Mouse (Mus musculus) inflammation-experienced regulatory T-cells, adult 6 months (primary cell): Measurements from ENCODE around the gene Def6. TPM values are rescaled to one million over a fixed set of nuclear protein-coding genes. Genes with fewer than 3 reads are reported as not detected.

Experiments
- ATAC-seq: one replicate; pipeline ENCODE4 v1.8.0; 2017
- polyA plus RNA-seq, 3 experiments: library from polyadenylated mRNA; unstranded; fragments of 100-300 nt; shearing (Covaris generic); gene quantifications; one replicate each; pipeline ENCODE4 v1.2.1; 2017

The Def6 gene
- polyA plus RNA-seq, result 10 to 100 TPM; 29.7 to 51.9 (median 32.8) TPM

- ATAC-seq, result peak; percentile 65
These were observed at the start of gene Def6 for GRCm38 (mm10) chr17:28207591-28208313. Def6 (plus strand) TSS chr17:28207778.

- no peak for ATAC-seq
These were observed 47.2 kb upstream of the Def6 start for GRCm38 (mm10) chr17:28160361-28160760.

- no peak for ATAC-seq
These were observed 46.2 kb upstream of the Def6 start for GRCm38 (mm10) chr17:28161310-28161881.

- no peak for ATAC-seq
These were observed 43.9 kb upstream of the Def6 start for GRCm38 (mm10) chr17:28163666-28164065.

- no peak for ATAC-seq
These were observed 36.9 kb upstream of the Def6 start for GRCm38 (mm10) chr17:28170460-28171305.

GRCm38 (mm10) chr17:28172690-28173089, 34.9 kb upstream of the Def6 start:
- ATAC-seq, result no peak

GRCm38 (mm10) chr17:28176775-28177539, 30.6 kb upstream of the Def6 start, which contains the start of gene Zfp523:
Zfp523 (plus strand) TSS chr17:28177129.
- peak; percentile 84 for ATAC-seq

GRCm38 (mm10) chr17:28177540-28178046, 30.0 kb upstream of the Def6 start:
- ATAC-seq, result no peak

GRCm38 (mm10) chr17:28180331-28180730, 27.2 kb upstream of the Def6 start:
- ATAC-seq, result no peak

- ATAC-seq, result no peak
These were observed 26.6 kb upstream of the Def6 start for GRCm38 (mm10) chr17:28180783-28181544.

- ATAC-seq, result peak; percentile 28
These were observed 22.5 kb upstream of the Def6 start for GRCm38 (mm10) chr17:28184971-28185638.

GRCm38 (mm10) chr17:28188313-28188712, 19.3 kb upstream of the Def6 start:
- ATAC-seq, result no peak

- ATAC-seq, result no peak
These were observed 14.8 kb upstream of the Def6 start for GRCm38 (mm10) chr17:28192754-28193153.

GRCm38 (mm10) chr17:28193559-28193958, 14.0 kb upstream of the Def6 start:
- ATAC-seq, result no peak

- no peak for ATAC-seq
These were observed 12.5 kb upstream of the Def6 start for GRCm38 (mm10) chr17:28195033-28195432.

GRCm38 (mm10) chr17:28197646-28198045, 9.9 kb upstream of the Def6 start:
- ATAC-seq, result no peak

- ATAC-seq, result no peak
These were observed 5.6 kb upstream of the Def6 start for GRCm38 (mm10) chr17:28201982-28202381.

GRCm38 (mm10) chr17:28204052-28204720, 3.4 kb upstream of the Def6 start:
- peak; percentile 36 for ATAC-seq

- no peak for ATAC-seq
These were observed 2.1 kb upstream of the Def6 start for GRCm38 (mm10) chr17:28205443-28205842.

- ATAC-seq, result no peak
These were observed 486 bp upstream of the Def6 start for GRCm38 (mm10) chr17:28207092-28207491.

GRCm38 (mm10) chr17:28208314-28208612, 685 bp downstream of the Def6 start:
- no peak for ATAC-seq
